Mouse (Mus musculus) heart, embryonic 15.5 days (tissue): ENCODE data around the gene Edc3. TPM values are rescaled to one million over a fixed set of nuclear protein-coding genes. Genes with fewer than 3 reads are reported as not detected.

ENCODE experiments used
- ATAC-seq: fragments of 200-750 bp; cut with Nextera tagmentation; replicated peaks from 2 replicates; pipeline ENCODE4 v1.8.0; 2017; ENCODE audit warnings: low read depth, moderate TSS enrichment; ENCODE audit not compliant: insufficient number of reproducible peaks, insufficient read depth, low FRiP score
- H3K27ac ChIP-seq: fragments of 300-500 bp; sonication (generic); 2 replicates; pipeline ENCODE4 v1.5.1; 2015; ENCODE audit warnings: mild to moderate bottlenecking, inconsistent platforms
- H3K27me3 ChIP-seq: fragments of 300-500 bp; sonication (generic); 2 replicates; pipeline ENCODE4 v1.6.1; 2015; ENCODE audit warnings: inconsistent platforms
- H3K36me3 ChIP-seq: fragments of 300-500 bp; sonication (generic); 2 replicates; pipeline ENCODE4 v1.6.1; 2015; ENCODE audit warnings: mild to moderate bottlenecking, inconsistent platforms
- H3K4me1 ChIP-seq: fragments of 300-500 bp; sonication (generic); replicated peaks from 2 replicates; pipeline ENCODE4 v1.6.1; 2015; ENCODE audit warnings: inconsistent platforms
- H3K4me2 ChIP-seq: fragments of 300-500 bp; sonication (generic); 2 replicates; pipeline ENCODE4 v1.6.1; 2015; ENCODE audit warnings: inconsistent platforms, mild to moderate bottlenecking, moderate library complexity
- H3K4me3 ChIP-seq: fragments of 300-500 bp; sonication (generic); 2 replicates; pipeline ENCODE4 v1.5.1; 2015; ENCODE audit warnings: mild to moderate bottlenecking, inconsistent platforms
- H3K9ac ChIP-seq: fragments of 300-500 bp; sonication (generic); 2 replicates; pipeline ENCODE4 v1.6.1; 2015; ENCODE audit warnings: mild to moderate bottlenecking, inconsistent platforms
- H3K9me3 ChIP-seq: fragments of 300-500 bp; sonication (generic); replicated peaks from 2 replicates; pipeline ENCODE4 v1.6.1; 2016; ENCODE audit warnings: inconsistent platforms
- WGBS: fragments of 180-500 bp; shearing (Covaris S2); methylation state at CpG from one replicate; pipeline ENCODE4 v1.1.7; 2015; ENCODE audit warnings: mixed read lengths; 5-methylcytosine and 5-hydroxymethylcytosine counted together
- polyA plus RNA-seq: library from polyadenylated mRNA; unstranded; fragments of >200 nt; fragmentation: Nextera tagmentation; extraction: Ambion mirVana; gene quantifications from 2 replicates; pipeline ENCODE4 v1.2.1, GENCODE M21; 2015

Gene Edc3
- polyA plus RNA-seq: 13.5 and 21.4 TPM in 2 replicates

GRCm38 (mm10) chr9:57708068-57708719, at the start of gene Edc3:
Gene Edc3 (plus strand): TSS chr9:57708540.
- peak; percentile 94 for ATAC-seq
- under 1% methylated on average over 23 of the region's 23 CpGs for WGBS

DNA sequence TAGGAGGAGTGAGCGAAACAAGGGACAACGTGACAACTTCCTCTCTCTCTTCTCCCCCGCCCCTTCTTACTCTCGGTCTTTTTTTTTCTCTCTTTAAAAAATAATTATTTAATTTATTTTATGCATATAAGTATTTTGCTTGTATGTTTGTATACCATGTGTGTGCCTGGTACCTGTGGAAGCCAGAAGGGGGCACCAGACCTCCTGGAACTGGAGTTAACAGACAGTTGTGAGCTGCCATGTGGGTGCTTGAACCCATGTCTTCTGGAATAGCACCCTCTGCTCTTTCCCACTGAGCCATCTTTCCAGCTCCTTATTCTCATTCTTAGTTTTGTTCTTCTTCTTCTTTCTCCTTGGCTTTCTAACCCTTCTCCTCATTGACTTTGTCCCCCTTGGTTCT, 49.4 kb upstream of the Edc3 start:
- Histone ChIP-seq H3K27ac (no peak overlapping the region), H3K9me3 (no peaks in the 10 kb centered on the region), H3K36me3 (no peaks in the 10 kb centered on the region), H3K4me2 (no peak overlapping the region), H3K27me3 (peaks cover 3% of the 10 kb centered on the region; the same call in 1 of the 2 replicates), H3K9ac (no peak overlapping the region), H3K4me3 (no peak overlapping the region), H3K4me1 (peaks cover 7% of the 10 kb centered on the region)
- ATAC-seq: no peak
- WGBS: 81% methylated on average over 4 of the region's 4 CpGs

More at GRCm38 (mm10) chr9:57708068-57708719, at the start of gene Edc3:
- Histone ChIP-seq H3K27me3 (no peaks in the 10 kb centered on the region), H3K9ac (peak within 1 kb of the TSS; percentile 83), H3K4me2 (peak within 1 kb of the TSS; percentile 81), H3K9me3 (no peaks in the 10 kb centered on the region; the same call in 1 of the 2 replicates), H3K4me1 (peaks cover 10% of the 10 kb centered on the region), H3K36me3 (peaks cover 4% of the 10 kb centered on the region; the same call in 1 of the 2 replicates), H3K4me3 (peak within 1 kb of the TSS; percentile 89), H3K27ac (peak within 1 kb of the TSS; percentile 84)

DNA sequence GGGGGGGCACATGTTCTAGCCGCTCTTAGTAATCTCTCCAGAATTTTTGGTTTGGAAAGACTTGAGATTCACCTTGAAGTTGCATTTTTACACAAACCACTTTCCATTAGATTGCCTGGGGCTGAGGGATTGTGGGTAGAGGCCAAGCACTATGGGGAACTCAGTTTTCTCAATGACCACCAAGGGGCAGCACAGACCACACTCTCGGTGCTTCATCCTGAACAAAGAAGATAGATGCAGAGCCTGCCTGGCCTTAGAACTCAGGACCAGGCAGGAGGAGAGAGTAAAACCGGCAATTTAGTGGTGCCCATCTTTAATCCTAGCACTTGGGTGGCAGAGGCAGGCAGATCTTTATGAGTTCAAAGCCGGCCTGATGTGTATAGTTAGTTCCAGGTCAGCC, 48.6 kb upstream of the Edc3 start:
- Histone ChIP-seq H3K4me3 (no peak overlapping the region), H3K27me3 (no peaks in the 10 kb centered on the region), H3K9me3 (no peaks in the 10 kb centered on the region), H3K4me1 (peaks cover 5% of the 10 kb centered on the region), H3K9ac (no peak overlapping the region), H3K4me2 (no peak overlapping the region), H3K36me3 (no peaks in the 10 kb centered on the region), H3K27ac (no peak overlapping the region)
- peak; percentile 60; the same call in 1 of the 2 replicates for ATAC-seq
- 11% methylated on average over 4 of the region's 4 CpGs for WGBS

DNA sequence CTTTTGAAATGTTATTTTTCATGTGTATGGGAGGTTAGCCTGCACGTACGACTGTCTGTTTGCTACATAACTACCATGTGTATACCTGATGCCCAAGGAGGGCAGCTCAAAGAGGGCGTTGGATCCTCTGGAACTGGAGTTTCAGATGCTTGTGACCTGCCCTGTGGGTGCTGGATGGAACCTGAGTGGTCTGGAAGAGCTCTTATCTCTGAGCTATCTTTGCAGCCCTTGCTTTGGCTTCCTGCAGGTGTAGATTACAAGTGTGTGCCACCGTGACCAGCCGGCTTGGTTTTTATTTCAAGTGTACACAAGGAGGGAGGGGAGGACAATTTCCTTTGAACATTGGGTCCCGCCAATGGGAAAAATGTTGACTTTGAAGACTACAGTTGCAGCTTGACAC, 47.8 kb upstream of the Edc3 start:
- Histone ChIP-seq H3K27ac (no peak overlapping the region), H3K4me2 (no peak overlapping the region), H3K4me3 (no peak overlapping the region), H3K36me3 (no peaks in the 10 kb centered on the region), H3K9me3 (no peaks in the 10 kb centered on the region), H3K27me3 (no peaks in the 10 kb centered on the region), H3K9ac (no peak overlapping the region), H3K4me1 (peaks cover 5% of the 10 kb centered on the region)
- 61% methylated on average over 6 of the region's 6 CpGs for WGBS
- ATAC-seq: no peak

GRCm38 (mm10) chr9:57661552-57661951, 46.8 kb upstream of the Edc3 start:
- no peak for ATAC-seq
- 17% methylated on average over 3 of the region's 3 CpGs for WGBS
- no peaks in the 10 kb centered on the region for H3K4me1 ChIP-seq

GRCm38 (mm10) chr9:57664616-57665015, 43.7 kb upstream of the Edc3 start:
- H3K9ac ChIP-seq: 0 out of 2 replicates have a peak overlapping the region, but pooled peaks have one; percentile 28
- WGBS: 53% methylated on average over 7 of the region's 7 CpGs
- H3K9me3 ChIP-seq: no peaks in the 10 kb centered on the region
- H3K27ac ChIP-seq: no peak overlapping the region
- no peak overlapping the region for H3K4me2 ChIP-seq
- no peaks in the 10 kb centered on the region for H3K4me1 ChIP-seq
- H3K36me3 ChIP-seq: no peaks in the 10 kb centered on the region
- H3K4me3 ChIP-seq: no peak overlapping the region
- no peaks in the 10 kb centered on the region for H3K27me3 ChIP-seq
- ATAC-seq: no peak

More at GRCm38 (mm10) chr9:57661552-57661951, 46.8 kb upstream of the Edc3 start:
- Histone ChIP-seq H3K9me3 (no peaks in the 10 kb centered on the region), H3K27me3 (no peaks in the 10 kb centered on the region), H3K9ac (no peak overlapping the region), H3K4me3 (no peak overlapping the region), H3K27ac (no peak overlapping the region), H3K36me3 (no peaks in the 10 kb centered on the region), H3K4me2 (no peak overlapping the region)

GRCm38 (mm10) chr9:57666536-57666935, 41.8 kb upstream of the Edc3 start:
- no peak for ATAC-seq
- Histone ChIP-seq H3K4me2 (no peak overlapping the region), H3K9ac (no peak overlapping the region), H3K27me3 (no peaks in the 10 kb centered on the region), H3K4me1 (no peaks in the 10 kb centered on the region), H3K4me3 (no peak overlapping the region), H3K36me3 (no peaks in the 10 kb centered on the region), H3K27ac (no peak overlapping the region), H3K9me3 (no peaks in the 10 kb centered on the region)
- WGBS: 78% methylated on average over 8 of the region's 8 CpGs

DNA sequence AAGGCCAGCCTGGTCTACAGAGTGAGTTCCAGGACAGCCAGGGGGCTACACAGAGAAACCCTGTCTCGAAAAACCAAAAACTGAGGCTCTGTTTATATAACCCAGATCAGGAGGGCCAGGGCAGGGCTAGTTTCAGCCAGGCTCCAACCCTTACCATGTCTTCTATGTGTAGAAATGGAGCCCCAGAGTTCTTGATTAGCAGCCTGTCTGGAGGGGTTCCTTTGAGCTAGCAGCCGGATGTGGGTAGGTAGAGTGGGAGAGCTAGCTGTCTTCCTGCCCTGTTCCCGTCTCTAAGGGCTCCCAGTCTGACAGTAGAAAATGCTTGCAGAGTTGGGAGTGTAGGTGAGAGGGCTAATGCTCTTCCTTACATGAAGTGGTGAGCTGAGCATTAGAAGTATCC, 41.2 kb upstream of the Edc3 start:
- Histone ChIP-seq H3K4me1 (no peaks in the 10 kb centered on the region), H3K27ac (no peak overlapping the region), H3K36me3 (no peaks in the 10 kb centered on the region), H3K4me2 (no peak overlapping the region), H3K9ac (no peak overlapping the region), H3K4me3 (no peak overlapping the region), H3K9me3 (no peaks in the 10 kb centered on the region), H3K27me3 (no peaks in the 10 kb centered on the region)
- WGBS: 60% methylated on average over 3 of the region's 3 CpGs
- ATAC-seq: no peak

- Histone ChIP-seq H3K4me2 (no peak overlapping the region), H3K9me3 (no peaks in the 10 kb centered on the region), H3K4me1 (no peaks in the 10 kb centered on the region), H3K27me3 (no peaks in the 10 kb centered on the region), H3K36me3 (no peaks in the 10 kb centered on the region), H3K4me3 (no peak overlapping the region), H3K27ac (no peak overlapping the region), H3K9ac (no peak overlapping the region)
- 61% methylated on average over 11 of the region's 11 CpGs for WGBS
- ATAC-seq: no peak
These were observed 40.5 kb upstream of the Edc3 start for GRCm38 (mm10) chr9:57667817-57668216.

DNA sequence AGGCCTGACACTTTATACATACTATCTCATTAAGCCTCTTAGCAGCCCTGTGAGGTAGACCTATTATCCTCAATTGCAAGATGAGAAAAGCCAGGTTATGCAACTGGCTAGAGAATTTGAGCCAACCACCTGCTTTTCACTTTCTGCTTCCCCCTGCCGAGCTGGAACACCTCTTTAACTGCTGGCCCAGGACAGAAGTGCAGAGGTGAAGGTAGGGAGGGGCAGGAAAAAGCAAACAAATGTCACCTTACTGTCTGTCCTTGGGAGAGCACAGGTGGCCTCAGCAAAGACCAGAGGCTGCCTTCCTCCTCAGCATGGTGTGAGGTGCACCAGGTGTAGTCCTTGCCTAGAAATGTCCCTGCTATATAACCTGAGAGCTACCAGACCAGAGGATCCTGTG, 40.1 kb upstream of the Edc3 start:
- Histone ChIP-seq H3K36me3 (no peaks in the 10 kb centered on the region), H3K27ac (no peak overlapping the region), H3K9ac (no peak overlapping the region), H3K4me2 (no peak overlapping the region), H3K4me1 (no peaks in the 10 kb centered on the region), H3K9me3 (no peaks in the 10 kb centered on the region), H3K27me3 (no peaks in the 10 kb centered on the region), H3K4me3 (no peak overlapping the region)
- 42% methylated on average over 1 of the region's 1 CpGs for WGBS
- ATAC-seq: no peak

DNA sequence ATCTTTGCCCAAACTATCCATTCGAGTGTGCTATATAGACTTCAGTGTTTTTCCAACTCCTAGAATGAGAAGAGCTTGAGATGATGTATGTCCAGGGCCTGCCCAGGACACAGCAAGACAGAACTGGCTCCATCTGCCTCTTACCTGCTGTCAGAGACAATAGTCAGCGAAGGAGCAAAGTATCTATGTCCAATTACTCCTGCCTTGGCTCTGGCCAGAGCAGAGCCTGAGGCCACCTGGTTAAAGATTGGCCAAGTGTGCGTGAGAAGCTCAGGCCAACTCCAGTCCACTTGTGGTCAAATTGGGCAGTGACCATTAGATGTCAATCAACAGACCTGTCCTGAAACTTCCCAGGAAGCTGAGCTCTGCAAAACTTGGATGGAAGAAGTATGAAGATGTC, 38.8 kb upstream of the Edc3 start:
- WGBS: 74% methylated on average over 3 of the region's 3 CpGs
- no peak overlapping the region for H3K4me3 ChIP-seq
- H3K9ac ChIP-seq: no peak overlapping the region
- no peaks in the 10 kb centered on the region for H3K9me3 ChIP-seq
- H3K27me3 ChIP-seq: no peaks in the 10 kb centered on the region
- no peak for ATAC-seq
- no peak overlapping the region for H3K27ac ChIP-seq
- H3K4me2 ChIP-seq: no peak overlapping the region
- H3K36me3 ChIP-seq: no peaks in the 10 kb centered on the region
- no peaks in the 10 kb centered on the region for H3K4me1 ChIP-seq

DNA sequence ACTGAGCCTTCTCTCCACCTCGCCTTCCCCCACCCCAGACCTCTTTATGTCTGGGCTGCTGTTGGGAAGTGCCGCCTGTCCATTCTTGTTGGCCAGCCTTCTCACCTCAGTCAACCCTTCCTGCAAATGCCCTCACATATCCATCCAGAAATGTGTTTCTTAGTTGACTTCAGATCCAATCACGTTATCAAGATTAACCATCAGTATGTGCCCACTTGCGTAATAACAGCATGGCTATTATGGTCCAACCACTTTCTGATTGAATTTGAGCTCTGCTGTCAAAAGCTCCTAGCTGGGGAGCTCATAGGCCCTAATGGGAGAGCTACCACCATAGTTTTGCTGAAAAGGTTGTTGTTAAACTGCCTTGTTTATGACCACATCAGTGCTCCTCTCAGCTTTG, 37.3 kb upstream of the Edc3 start:
- 88% methylated on average over 4 of the region's 4 CpGs for WGBS

More for the DNA sequence above, 37.3 kb upstream of the Edc3 start:
- H3K9ac ChIP-seq: no peak overlapping the region
- H3K4me1 ChIP-seq: no peaks in the 10 kb centered on the region
- no peak overlapping the region for H3K4me2 ChIP-seq
- H3K36me3 ChIP-seq: no peaks in the 10 kb centered on the region
- ATAC-seq: no peak
- H3K27me3 ChIP-seq: no peaks in the 10 kb centered on the region
- H3K4me3 ChIP-seq: no peak overlapping the region
- H3K27ac ChIP-seq: no peak overlapping the region
- H3K9me3 ChIP-seq: no peaks in the 10 kb centered on the region
